Mouse (Mus musculus): ENCODE measurements around the gene Rasal3. TPM values are rescaled to one million over a fixed set of nuclear protein-coding genes. Genes with fewer than 3 reads are reported as not detected.

Gene Rasal3
- 1 to 10 TPM; 2.6 to 3.1 TPM for total RNA-seq (2021)
- long read RNA-seq, experiment 1, partial matches to known transcripts: 1 of 5 reads
- long read RNA-seq, experiment 1, other reads (novel, unspliced or antisense): 2 of 5 reads
- long read RNA-seq, experiment 2, partial matches to known transcripts: 1 of 2 reads
- long read RNA-seq, experiment 2, other reads (novel, unspliced or antisense): 0 of 2 reads

- no peak for DNase-seq (ENCODE audit: low spot score in 2 of 2)
Observed at GRCm38 (mm10) chr17:32403417-32403816, at the start of gene Rasal3. Rasal3 (minus strand) TSS chr17:32403583.

GRCm38 (mm10) chr17:32452482-32452881 is 49.1 kb upstream of the Rasal3 start, which contains the start of gene Cyp4f39:
Cyp4f39 (plus strand) TSS chr17:32452723.
- no peak for DNase-seq (ENCODE audit: low spot score in 2 of 2)

GRCm38 (mm10) chr17:32450844-32451537 is 47.6 kb upstream of the Rasal3 start:
- DNase-seq (ENCODE audit: low spot score in 2 of 2): no peak

- DNase-seq (ENCODE audit: low spot score in 2 of 2): no peak
Observed at GRCm38 (mm10) chr17:32449042-32449441, 45.7 kb upstream of the Rasal3 start.

GRCm38 (mm10) chr17:32447195-32447594 is 43.8 kb upstream of the Rasal3 start:
- no peak for DNase-seq (ENCODE audit: low spot score in 2 of 2)

- DNase-seq (ENCODE audit: low spot score in 2 of 2): no peak
Observed at GRCm38 (mm10) chr17:32445016-32445415, 41.6 kb upstream of the Rasal3 start.

- no peak for DNase-seq (ENCODE audit: low spot score in 2 of 2)
Observed at GRCm38 (mm10) chr17:32443245-32443644, 39.9 kb upstream of the Rasal3 start.

GRCm38 (mm10) chr17:32437106-32437505 is 33.7 kb upstream of the Rasal3 start:
- DNase-seq (ENCODE audit: low spot score in 2 of 2): no peak

GRCm38 (mm10) chr17:32435151-32435550 is 31.8 kb upstream of the Rasal3 start:
- no peak for DNase-seq (ENCODE audit: low spot score in 2 of 2)

GRCm38 (mm10) chr17:32434324-32434723 is 30.9 kb upstream of the Rasal3 start:
- DNase-seq (ENCODE audit: low spot score in 2 of 2): no peak

GRCm38 (mm10) chr17:32431972-32432371 is 28.6 kb upstream of the Rasal3 start:
- DNase-seq (ENCODE audit: low spot score in 2 of 2): no peak

- no peak for DNase-seq (ENCODE audit: low spot score in 2 of 2)
Observed at GRCm38 (mm10) chr17:32426610-32427009, 23.2 kb upstream of the Rasal3 start.

GRCm38 (mm10) chr17:32424034-32424433 is 20.7 kb upstream of the Rasal3 start, which contains the start of gene Pglyrp2:
Pglyrp2 (minus strand) TSS chr17:32424167.
- DNase-seq (ENCODE audit: low spot score in 2 of 2): no peak

GRCm38 (mm10) chr17:32420781-32421180 is 17.4 kb upstream of the Rasal3 start:
- no peak for DNase-seq (ENCODE audit: low spot score in 2 of 2)

GRCm38 (mm10) chr17:32419989-32420388 is 16.6 kb upstream of the Rasal3 start:
- DNase-seq (ENCODE audit: low spot score in 2 of 2): no peak

GRCm38 (mm10) chr17:32416771-32417170 is 13.4 kb upstream of the Rasal3 start:
- no peak for DNase-seq (ENCODE audit: low spot score in 2 of 2)

- DNase-seq (ENCODE audit: low spot score in 2 of 2): no peak
Observed at GRCm38 (mm10) chr17:32415417-32416020, 12.1 kb upstream of the Rasal3 start.

GRCm38 (mm10) chr17:32411898-32412297 is 8.5 kb upstream of the Rasal3 start:
- no peak for DNase-seq (ENCODE audit: low spot score in 2 of 2)

- DNase-seq (ENCODE audit: low spot score in 2 of 2): no peak
Observed at GRCm38 (mm10) chr17:32402779-32403157, 615 bp downstream of the Rasal3 start.

- no peak for DNase-seq (ENCODE audit: low spot score in 2 of 2)
Observed at GRCm38 (mm10) chr17:32402011-32402778, 1.2 kb downstream of the Rasal3 start.

- no peak for DNase-seq (ENCODE audit: low spot score in 2 of 2)
Observed at GRCm38 (mm10) chr17:32396266-32396665, 7.1 kb downstream of the Rasal3 start.

GRCm38 (mm10) chr17:32393944-32394343 is 9.4 kb downstream of the Rasal3 start:
- no peak for DNase-seq (ENCODE audit: low spot score in 2 of 2)

All from layer of hippocampus, postnatal 14 days (tissue).